Mouse (Mus musculus): Measurements from ENCODE around the gene Ascc1. TPM values are rescaled to one million over a fixed set of nuclear protein-coding genes. Genes with fewer than 3 reads are reported as not detected.

Gene Ascc1
- polyA plus RNA-seq, 1 experiment from 2014 or later, result 38.0 TPM

DNA sequence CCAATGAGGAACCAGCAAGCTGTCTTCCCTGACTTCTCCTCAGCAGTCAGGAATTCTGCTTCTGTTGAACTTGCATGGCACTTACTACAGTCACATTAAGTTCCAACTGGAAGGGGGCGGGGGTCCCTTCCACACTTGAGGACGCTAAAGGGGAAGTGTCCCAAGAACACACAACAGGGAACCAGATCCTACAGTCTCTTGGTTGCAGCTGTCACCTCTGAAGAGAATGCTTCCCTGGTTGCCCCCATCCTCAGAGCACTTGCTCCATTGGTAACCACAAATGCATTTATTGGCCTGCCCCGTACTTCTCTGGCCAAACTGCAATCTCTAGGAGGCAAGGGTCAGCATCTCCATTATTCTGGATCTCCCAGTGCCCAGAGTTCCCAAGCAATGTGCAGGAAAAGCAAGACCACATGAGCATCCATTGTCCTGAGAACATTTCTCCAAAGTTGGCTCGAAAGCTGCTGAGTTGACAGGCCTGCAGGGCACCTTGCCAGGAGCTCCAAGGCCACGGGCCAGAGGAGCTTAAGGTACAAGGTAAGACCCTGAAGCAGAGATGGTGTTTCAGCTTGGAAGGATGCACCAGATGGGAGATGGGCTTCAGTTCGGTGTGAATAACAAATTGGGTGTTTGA is 35.2 kb upstream of the Ascc1 start:
- H3K4me2 ChIP-seq (replicated peaks), result no peak overlapping the region
- ATAC-seq (ENCODE audit: low FRiP score), result no peak
- no peaks in the 10 kb centered on the region for H3K9me3 ChIP-seq (replicated peaks)
- no peaks in the 10 kb centered on the region for H3K27me3 ChIP-seq
- WGBS, result 81% methylated on average over 6 of the region's 6 CpGs
- peaks cover 38% of the 10 kb centered on the region for H3K4me1 ChIP-seq
- H3K4me3 ChIP-seq, result no peak overlapping the region
- no peak overlapping the region for H3K27ac ChIP-seq
- no peaks in the 10 kb centered on the region for H3K36me3 ChIP-seq
- no peak overlapping the region for H3K9ac ChIP-seq

GRCm38 (mm10) chr10:59969821-59970449 is 32.7 kb upstream of the Ascc1 start:
- Histone ChIP-seq H3K4me1 (peaks cover 37% of the 10 kb centered on the region), H3K27ac (peak overlapping the region; percentile 93), H3K36me3 (no peaks in the 10 kb centered on the region), H3K4me3 (peak overlapping the region; percentile 48), H3K4me2 (replicated peaks) (peak overlapping the region; percentile 65), H3K9me3 (replicated peaks) (no peaks in the 10 kb centered on the region), H3K27me3 (no peaks in the 10 kb centered on the region), H3K9ac (peak overlapping the region; percentile 80)
- WGBS, result under 1% methylated on average over 25 of the region's 25 CpGs
- ATAC-seq (ENCODE audit: low FRiP score), result peak; percentile 57

DNA sequence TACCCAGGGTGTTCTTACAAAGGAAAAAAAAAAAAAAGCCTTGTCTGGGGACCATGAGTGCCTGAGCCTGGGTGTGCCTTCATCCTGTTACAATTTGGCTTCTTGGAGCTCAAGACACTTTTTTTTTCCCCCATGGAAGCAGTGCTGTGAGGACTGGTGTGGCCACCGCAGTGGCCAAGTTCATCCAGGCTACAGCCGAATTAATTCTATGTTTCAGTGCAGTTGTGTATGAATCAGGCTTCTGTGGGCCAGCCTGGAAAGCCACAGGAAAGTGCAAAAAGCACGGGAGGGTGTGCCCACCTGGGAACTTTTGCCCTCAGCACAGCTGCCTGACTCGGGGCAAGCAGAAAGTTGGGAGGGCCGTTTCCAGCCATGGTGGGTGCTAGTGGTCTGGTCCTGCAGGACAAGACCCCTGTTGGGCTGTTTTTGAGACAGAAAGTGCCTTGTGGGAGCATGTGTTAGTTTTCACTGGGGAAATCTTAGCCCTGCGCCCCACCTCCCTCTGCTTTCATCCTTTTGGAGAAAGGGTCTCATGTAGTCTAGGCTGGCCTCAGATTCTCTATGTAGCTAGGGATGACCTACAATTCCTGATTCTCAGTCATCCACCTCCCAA is 32.0 kb upstream of the Ascc1 start:
- peak overlapping the region; percentile 48 for H3K4me3 ChIP-seq
- peak overlapping the region; percentile 93 for H3K27ac ChIP-seq
- peaks cover 33% of the 10 kb centered on the region for H3K4me1 ChIP-seq
- peak overlapping the region; percentile 65 for H3K4me2 ChIP-seq (replicated peaks)
- H3K27me3 ChIP-seq, result no peaks in the 10 kb centered on the region
- no peak for ATAC-seq (ENCODE audit: low FRiP score)
- H3K9ac ChIP-seq, result peak overlapping the region; percentile 80
- 22% methylated on average over 6 of the region's 6 CpGs for WGBS
- no peaks in the 10 kb centered on the region for H3K36me3 ChIP-seq
- H3K9me3 ChIP-seq (replicated peaks), result no peaks in the 10 kb centered on the region

- H3K9me3 ChIP-seq (replicated peaks), result no peaks in the 10 kb centered on the region
- ATAC-seq (ENCODE audit: low FRiP score), result no peak
- H3K9ac ChIP-seq, result no peak overlapping the region
- no peaks in the 10 kb centered on the region for H3K36me3 ChIP-seq
- H3K4me3 ChIP-seq, result no peak overlapping the region
- no peaks in the 10 kb centered on the region for H3K27me3 ChIP-seq
- 90% methylated on average over 8 of the region's 8 CpGs for WGBS
- H3K27ac ChIP-seq, result no peak overlapping the region
- no peak overlapping the region for H3K4me2 ChIP-seq (replicated peaks)
- peaks cover 27% of the 10 kb centered on the region for H3K4me1 ChIP-seq
Measured at GRCm38 (mm10) chr10:59971813-59972212, 30.8 kb upstream of the Ascc1 start.

- Histone ChIP-seq H3K4me2 (replicated peaks) (no peak overlapping the region), H3K4me3 (no peak overlapping the region), H3K9me3 (replicated peaks) (no peaks in the 10 kb centered on the region), H3K27ac (peak overlapping the region; percentile 18; the same call in 1 of the 2 replicates), H3K4me1 (peaks cover 27% of the 10 kb centered on the region), H3K27me3 (no peaks in the 10 kb centered on the region), H3K36me3 (no peaks in the 10 kb centered on the region), H3K9ac (no peak overlapping the region)
- ATAC-seq (ENCODE audit: low FRiP score), result no peak
- 37% methylated on average over 2 of the region's 2 CpGs for WGBS
Measured at GRCm38 (mm10) chr10:59972534-59972933, 30.1 kb upstream of the Ascc1 start.

DNA sequence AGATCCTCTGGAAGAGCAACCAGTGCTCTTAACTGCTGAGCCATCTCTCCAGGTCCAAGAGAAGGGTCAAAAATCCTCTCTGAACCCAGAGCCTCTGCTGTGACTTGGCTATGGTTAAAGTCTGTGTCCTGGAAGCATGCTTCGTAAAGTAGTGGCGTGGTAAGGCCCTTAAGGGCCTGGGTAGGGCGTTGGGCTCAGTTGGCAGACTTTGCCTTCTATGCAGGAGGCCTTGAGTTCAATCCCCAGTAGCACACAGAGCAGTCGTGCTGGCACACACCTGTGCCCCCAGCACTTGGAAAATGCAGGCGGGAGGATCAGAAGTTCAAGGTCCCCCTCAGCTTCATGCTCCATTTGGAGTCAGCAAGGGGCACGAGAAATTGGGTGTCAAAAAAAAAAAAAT is 29.6 kb upstream of the Ascc1 start:
- WGBS, result 82% methylated on average over 6 of the region's 6 CpGs
- H3K27me3 ChIP-seq, result no peaks in the 10 kb centered on the region
- peaks cover 27% of the 10 kb centered on the region for H3K4me1 ChIP-seq
- no peak overlapping the region for H3K9ac ChIP-seq
- H3K36me3 ChIP-seq, result no peaks in the 10 kb centered on the region
- no peak for ATAC-seq (ENCODE audit: low FRiP score)
- no peak overlapping the region for H3K4me3 ChIP-seq
- H3K4me2 ChIP-seq (replicated peaks), result no peak overlapping the region
- H3K27ac ChIP-seq, result 0 out of 2 replicates have a peak overlapping the region, but pooled peaks have one; percentile 18
- H3K9me3 ChIP-seq (replicated peaks), result no peaks in the 10 kb centered on the region

GRCm38 (mm10) chr10:59973400-59973799 is 29.2 kb upstream of the Ascc1 start:
- H3K4me3 ChIP-seq, result no peak overlapping the region
- no peaks in the 10 kb centered on the region for H3K27me3 ChIP-seq
- H3K9me3 ChIP-seq (replicated peaks), result no peaks in the 10 kb centered on the region
- no peak overlapping the region for H3K9ac ChIP-seq
- peaks cover 30% of the 10 kb centered on the region for H3K4me1 ChIP-seq
- no peaks in the 10 kb centered on the region for H3K36me3 ChIP-seq
- ATAC-seq (ENCODE audit: low FRiP score), result no peak
- H3K4me2 ChIP-seq (replicated peaks), result no peak overlapping the region
- no peak overlapping the region for H3K27ac ChIP-seq
- 87% methylated on average over 4 of the region's 4 CpGs for WGBS

GRCm38 (mm10) chr10:59974191-59974664 is 28.4 kb upstream of the Ascc1 start:
- peak overlapping the region; percentile 18; the same call in 1 of the 2 replicates for H3K9ac ChIP-seq
- H3K27ac ChIP-seq, result peak overlapping the region; percentile 68
- no peak overlapping the region for H3K4me3 ChIP-seq
- H3K4me2 ChIP-seq (replicated peaks), result 0 out of 2 replicates have a peak overlapping the region, but pooled peaks have one; percentile 13
- H3K36me3 ChIP-seq, result no peaks in the 10 kb centered on the region
- H3K9me3 ChIP-seq (replicated peaks), result no peaks in the 10 kb centered on the region
- peaks cover 37% of the 10 kb centered on the region for H3K4me1 ChIP-seq
- no peaks in the 10 kb centered on the region for H3K27me3 ChIP-seq
- WGBS, result 10% methylated on average over 6 of the region's 6 CpGs
- no peak for ATAC-seq (ENCODE audit: low FRiP score)

GRCm38 (mm10) chr10:59974786-59975185 is 27.8 kb upstream of the Ascc1 start:
- H3K9me3 ChIP-seq (replicated peaks), result no peaks in the 10 kb centered on the region
- H3K9ac ChIP-seq, result no peak overlapping the region
- no peak overlapping the region for H3K4me2 ChIP-seq (replicated peaks)
- no peak overlapping the region for H3K4me3 ChIP-seq
- peaks cover 42% of the 10 kb centered on the region for H3K4me1 ChIP-seq
- WGBS, result 60% methylated on average over 3 of the region's 3 CpGs
- H3K27ac ChIP-seq, result peak overlapping the region; percentile 68; the same call in 1 of the 2 replicates
- no peaks in the 10 kb centered on the region for H3K27me3 ChIP-seq
- no peak for ATAC-seq (ENCODE audit: low FRiP score)
- H3K36me3 ChIP-seq, result no peaks in the 10 kb centered on the region

GRCm38 (mm10) chr10:59977141-59977540 is 25.5 kb upstream of the Ascc1 start:
- H3K9me3 ChIP-seq (replicated peaks), result no peaks in the 10 kb centered on the region
- no peak overlapping the region for H3K4me3 ChIP-seq
- no peak overlapping the region for H3K27ac ChIP-seq
- H3K9ac ChIP-seq, result no peak overlapping the region
- no peak for ATAC-seq (ENCODE audit: low FRiP score)
- H3K36me3 ChIP-seq, result no peaks in the 10 kb centered on the region
- 55% methylated on average over 2 of the region's 4 CpGs for WGBS
- H3K27me3 ChIP-seq, result no peaks in the 10 kb centered on the region
- H3K4me1 ChIP-seq, result peaks cover 30% of the 10 kb centered on the region
- H3K4me2 ChIP-seq (replicated peaks), result no peak overlapping the region

DNA sequence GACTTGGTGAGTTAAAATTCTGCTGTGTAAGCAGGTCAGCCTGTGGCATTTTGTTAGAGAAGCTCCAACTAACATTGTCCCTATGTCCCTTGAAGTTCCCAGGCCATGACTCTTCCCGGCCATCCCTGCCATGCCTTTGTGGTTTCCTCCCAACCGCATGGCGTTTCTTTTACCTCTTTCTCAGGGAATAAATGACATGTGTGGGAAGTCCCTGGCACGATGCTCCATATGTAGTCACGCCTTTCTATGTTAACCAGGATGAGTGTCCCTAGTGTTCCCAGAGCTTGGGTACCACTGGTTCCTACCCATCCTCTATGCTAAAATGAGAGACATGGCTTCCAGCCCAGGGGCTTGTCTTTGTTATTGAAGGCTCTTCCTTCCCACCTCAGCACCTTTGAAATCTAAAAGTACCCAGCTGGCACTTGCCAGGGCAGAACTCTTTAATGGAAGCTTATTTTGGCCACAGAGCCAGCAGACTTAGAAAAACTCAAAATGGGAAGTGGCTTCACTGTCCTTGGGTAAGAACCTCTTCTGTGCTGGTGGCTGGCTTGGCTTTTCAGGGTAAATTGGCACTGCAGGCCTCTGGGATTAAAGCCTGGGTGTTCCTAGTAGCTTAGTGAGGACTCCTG is 24.8 kb upstream of the Ascc1 start:
- peaks cover 28% of the 10 kb centered on the region for H3K4me1 ChIP-seq
- no peaks in the 10 kb centered on the region for H3K36me3 ChIP-seq
- WGBS, result 95% methylated on average over 5 of the region's 5 CpGs
- H3K4me2 ChIP-seq (replicated peaks), result no peak overlapping the region
- ATAC-seq (ENCODE audit: low FRiP score), result no peak
- H3K9me3 ChIP-seq (replicated peaks), result no peaks in the 10 kb centered on the region
- H3K27me3 ChIP-seq, result no peaks in the 10 kb centered on the region
- no peak overlapping the region for H3K9ac ChIP-seq
- 0 out of 2 replicates have a peak overlapping the region, but pooled peaks have one; percentile 81 for H3K27ac ChIP-seq
- no peak overlapping the region for H3K4me3 ChIP-seq

DNA sequence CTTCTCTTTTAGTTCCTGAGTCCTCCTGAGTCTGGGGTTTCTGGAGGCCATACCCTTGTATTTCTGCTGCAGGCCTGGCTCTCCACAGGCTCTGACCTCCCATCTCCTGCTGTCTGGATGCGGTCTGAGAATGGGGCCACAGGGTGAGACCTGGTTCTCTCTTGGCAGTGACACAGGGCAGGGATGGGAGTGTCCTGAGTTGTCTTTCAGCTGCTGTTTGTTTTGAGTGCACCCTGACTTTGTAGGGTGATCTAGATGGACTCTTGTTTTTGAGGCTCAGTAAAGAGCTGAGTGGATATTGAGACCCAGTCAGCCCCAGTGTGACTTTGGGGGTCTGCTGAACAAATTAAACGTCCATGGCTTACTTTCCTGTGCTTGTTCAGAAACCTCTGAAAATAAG is 24.2 kb upstream of the Ascc1 start:
- no peak overlapping the region for H3K4me2 ChIP-seq (replicated peaks)
- H3K4me3 ChIP-seq, result no peak overlapping the region
- peak overlapping the region; percentile 36 for H3K9ac ChIP-seq
- H3K27ac ChIP-seq, result peak overlapping the region; percentile 81
- no peaks in the 10 kb centered on the region for H3K27me3 ChIP-seq
- H3K36me3 ChIP-seq, result no peaks in the 10 kb centered on the region
- H3K4me1 ChIP-seq, result peaks cover 28% of the 10 kb centered on the region
- no peak for ATAC-seq (ENCODE audit: low FRiP score)
- WGBS, result 65% methylated on average over 2 of the region's 2 CpGs
- H3K9me3 ChIP-seq (replicated peaks), result no peaks in the 10 kb centered on the region
